Mouse (Mus musculus): ENCODE results near the gene H2-Oa.

Gene H2-Oa

GRCm38 (mm10) chr17:34101185-34101584, 9.0 kb downstream of the H2-Oa start:
- DNase-seq (ENCODE audit: low read depth) = no peak

GRCm38 (mm10) chr17:34101604-34102032, 9.5 kb downstream of the H2-Oa start:
- DNase-seq (ENCODE audit: low read depth) = peak; percentile 95

GRCm38 (mm10) chr17:34102831-34103230, 10.7 kb downstream of the H2-Oa start:
- no peak for DNase-seq (ENCODE audit: low read depth)

DNA sequence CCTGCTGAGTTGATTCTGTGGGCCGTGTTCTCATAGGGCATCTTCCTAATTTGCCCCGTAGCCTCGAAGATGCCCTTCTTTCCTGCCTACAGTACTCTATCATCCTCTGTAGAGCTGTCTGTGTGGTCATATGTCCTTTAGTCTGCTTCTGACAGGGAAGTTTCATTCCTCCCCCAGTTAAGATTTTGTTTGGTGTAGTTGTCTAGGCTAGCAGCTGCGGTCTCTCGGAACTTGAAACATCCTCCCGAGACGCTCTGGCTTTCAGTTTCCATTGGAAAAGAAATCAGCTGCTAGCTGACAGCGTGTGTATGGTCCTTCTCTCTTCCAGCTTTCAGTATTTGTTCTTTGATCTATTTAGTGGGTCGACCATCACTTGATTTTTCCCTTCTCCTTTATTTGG, 12.7 kb downstream of the H2-Oa start:
- DNase-seq (ENCODE audit: low read depth) = no peak

- DNase-seq (ENCODE audit: low read depth) = no peak
Measured at GRCm38 (mm10) chr17:34106555-34106954, 14.4 kb downstream of the H2-Oa start.

- DNase-seq (ENCODE audit: low read depth) = no peak
Measured at GRCm38 (mm10) chr17:34107109-34107867, 15.1 kb downstream of the H2-Oa start.

GRCm38 (mm10) chr17:34108460-34108859, 16.3 kb downstream of the H2-Oa start:
- no peak for DNase-seq (ENCODE audit: low read depth)

GRCm38 (mm10) chr17:34109038-34109805, 17.1 kb downstream of the H2-Oa start:
- DNase-seq (ENCODE audit: low read depth) = no peak

GRCm38 (mm10) chr17:34109806-34110195, 17.7 kb downstream of the H2-Oa start:
- DNase-seq (ENCODE audit: low read depth) = peak; percentile 39

- no peak for DNase-seq (ENCODE audit: low read depth)
Measured at GRCm38 (mm10) chr17:34110309-34110708, 18.2 kb downstream of the H2-Oa start.

DNA sequence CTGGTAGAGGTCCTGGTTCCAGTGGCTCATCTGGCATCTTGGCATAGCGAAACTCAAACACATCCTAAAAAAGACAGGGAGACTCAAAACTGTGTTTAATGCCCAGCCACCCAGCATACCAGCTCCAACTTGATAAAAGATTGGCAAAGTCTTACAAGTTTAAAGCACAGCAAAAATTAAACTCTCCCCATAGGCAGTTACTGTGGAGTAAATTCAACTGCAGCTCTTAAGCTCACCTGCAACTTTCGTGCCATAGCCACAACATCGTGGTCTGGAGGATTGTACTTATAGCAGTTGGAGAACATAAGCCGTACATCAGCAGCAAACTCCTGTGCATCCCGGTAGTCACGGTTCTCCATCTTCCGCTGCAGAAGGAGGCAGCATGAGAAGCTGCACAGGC, 22.0 kb downstream of the H2-Oa start:
- no peak for DNase-seq (ENCODE audit: low read depth)

DNA sequence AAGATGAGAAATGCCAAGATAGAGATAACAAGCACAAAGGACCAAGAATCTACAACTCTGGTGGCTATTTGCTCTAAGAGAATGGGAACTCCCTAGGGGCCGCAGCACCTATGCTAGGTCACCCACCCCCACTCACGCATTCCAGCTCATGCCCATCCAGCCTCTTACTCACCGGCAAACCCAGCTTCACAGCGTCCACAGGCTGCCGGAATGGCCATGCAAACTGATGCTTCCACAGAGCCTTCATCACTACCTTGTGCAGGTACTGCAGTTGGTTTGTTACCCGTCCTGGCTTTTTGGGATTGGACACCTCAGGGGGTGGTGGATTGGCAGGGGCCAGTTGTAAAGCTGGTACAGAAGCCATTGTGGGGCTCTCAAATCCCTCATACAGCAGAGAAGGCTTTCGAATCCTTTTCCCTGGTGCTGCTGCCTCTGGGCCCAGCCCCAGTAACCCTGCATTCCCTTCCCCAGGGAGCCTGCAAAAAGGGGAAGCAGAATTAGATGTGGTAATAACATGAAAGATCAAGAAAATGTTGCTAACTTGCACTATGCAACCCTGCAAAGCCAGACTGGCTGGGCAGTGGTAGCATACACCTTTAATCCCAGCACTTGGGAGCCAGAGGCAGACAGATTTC, 24.7 kb downstream of the H2-Oa start:
- DNase-seq (ENCODE audit: low read depth) = peak; percentile 49

GRCm38 (mm10) chr17:34117421-34118112, 25.4 kb downstream of the H2-Oa start:
- DNase-seq (ENCODE audit: low read depth) = peak; percentile 73

- DNase-seq (ENCODE audit: low read depth) = peak; percentile 41
Measured at GRCm38 (mm10) chr17:34118113-34118872, 26.2 kb downstream of the H2-Oa start.

DNA sequence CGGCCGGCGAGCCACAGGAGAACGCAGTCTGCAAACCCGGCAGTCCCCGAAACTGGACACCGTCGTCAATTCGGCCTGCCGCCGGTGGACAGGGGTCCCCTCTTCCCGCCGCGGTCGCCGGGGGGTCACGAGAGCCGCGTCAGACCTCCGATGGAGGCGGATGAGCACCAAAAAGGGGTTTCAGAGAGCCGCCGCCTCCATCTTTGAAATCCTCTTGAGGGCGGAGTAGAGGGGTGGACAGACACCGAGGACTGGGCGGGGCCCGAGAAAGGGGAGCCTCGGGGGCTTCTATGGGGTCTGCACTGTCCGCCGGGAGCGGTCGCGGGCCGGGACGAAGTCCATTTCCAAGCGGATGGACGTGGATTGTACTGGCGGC, 26.7 kb downstream of the H2-Oa start:
- no peak for DNase-seq (ENCODE audit: low read depth)

DNA sequence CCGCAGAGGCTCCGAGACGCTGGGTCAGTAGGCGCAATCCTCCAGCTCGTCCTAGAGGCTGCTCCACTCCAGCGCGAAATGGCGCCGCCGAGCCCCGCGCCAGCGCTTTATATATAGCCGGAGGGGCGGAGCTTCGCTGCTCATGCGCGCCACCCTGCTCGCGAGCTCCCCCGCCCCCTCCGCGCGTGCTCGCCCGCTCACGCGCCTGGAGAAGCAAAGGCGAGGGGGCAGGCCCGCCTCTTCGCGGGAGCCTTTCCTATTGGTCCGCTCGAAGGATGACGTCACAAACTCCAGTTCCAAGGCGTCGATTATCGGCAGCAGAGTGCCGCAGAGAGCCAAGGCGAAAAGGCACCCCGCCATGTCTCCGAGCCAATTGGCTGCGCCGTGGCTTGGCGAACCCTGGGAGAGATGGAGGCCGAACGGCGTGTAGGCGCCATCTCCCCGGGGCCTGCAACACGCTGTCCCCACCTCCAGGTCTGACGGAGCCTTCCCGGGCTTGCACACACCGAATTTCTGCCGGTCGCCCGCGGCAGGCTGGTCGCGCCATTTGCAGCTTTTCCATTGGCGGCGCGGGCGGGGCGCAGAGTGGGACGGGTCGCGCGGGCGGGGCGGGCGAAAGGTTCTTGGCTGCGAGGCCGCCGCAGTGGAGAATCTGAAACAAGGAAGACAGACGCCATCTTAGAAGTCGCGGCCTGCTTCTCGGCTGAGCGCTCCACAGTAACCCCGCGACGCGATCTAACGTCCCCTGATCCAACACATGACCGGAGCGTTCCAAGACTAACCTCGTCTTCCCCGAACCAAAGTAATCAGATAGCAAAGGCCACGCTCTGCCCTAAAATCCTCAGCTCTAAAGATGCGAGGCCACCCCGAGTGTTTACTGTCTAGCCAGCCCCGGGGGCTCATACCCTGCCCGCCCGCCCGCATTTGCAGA, 27.4 kb downstream of the H2-Oa start, which contains the start of gene H2-DMa:
TSS of gene H2-DMa (plus strand) at position 293 of the 931 bp plus-strand sequence.
- DNase-seq (ENCODE audit: low read depth) = peak; percentile 99

GRCm38 (mm10) chr17:34120180-34120723, 28.1 kb downstream of the H2-Oa start:
- DNase-seq (ENCODE audit: low read depth) = peak; percentile 91

GRCm38 (mm10) chr17:34120814-34121171, 28.7 kb downstream of the H2-Oa start:
- peak; percentile 89 for DNase-seq (ENCODE audit: low read depth)

- DNase-seq (ENCODE audit: low read depth) = peak; percentile 87
Measured at GRCm38 (mm10) chr17:34121172-34121878, 29.2 kb downstream of the H2-Oa start.

- DNase-seq (ENCODE audit: low read depth) = peak; percentile 90
Measured at GRCm38 (mm10) chr17:34121879-34122187, 29.7 kb downstream of the H2-Oa start.

Data from 416B (cell line).